Mouse (Mus musculus) kidney, postnatal 4 days (tissue): ENCODE measurements around the gene Pex7.

ENCODE experiments used
- DNase-seq, 2 experiments: peaks; one replicate each; pipeline ENCODE4 v3.0.0; 2021; ENCODE audit warnings: mixed read lengths in 2 of 2

The Pex7 gene

GRCm38 (mm10) chr10:19876669-19877068 lies 30.8 kb downstream of the Pex7 start:
- DNase-seq: no peak

- DNase-seq: no peak
Measured at GRCm38 (mm10) chr10:19875346-19875745, 32.1 kb downstream of the Pex7 start.

- DNase-seq: no peak
Measured at GRCm38 (mm10) chr10:19855597-19856306, 51.7 kb downstream of the Pex7 start.

GRCm38 (mm10) chr10:19853609-19854008 lies 53.9 kb downstream of the Pex7 start:
- DNase-seq: no peak

GRCm38 (mm10) chr10:19852776-19853175 lies 54.7 kb downstream of the Pex7 start:
- no peak for DNase-seq

- peak; percentile 50 to 55 for DNase-seq
Measured at GRCm38 (mm10) chr10:19850998-19851691, 56.3 kb downstream of the Pex7 start, which contains the start of gene Slc35d3. Gene Slc35d3, minus strand, starts transcription at chr10:19851459.

GRCm38 (mm10) chr10:19850544-19850997 lies 56.9 kb downstream of the Pex7 start:
- DNase-seq: peak; percentile 23 to 54

GRCm38 (mm10) chr10:19849771-19850365 lies 57.6 kb downstream of the Pex7 start:
- DNase-seq: peak; percentile 26 to 37

GRCm38 (mm10) chr10:19848928-19849770 lies 58.3 kb downstream of the Pex7 start:
- DNase-seq: peak; percentile 9 to 10

GRCm38 (mm10) chr10:19839836-19840235 lies 67.7 kb downstream of the Pex7 start:
- DNase-seq: no peak

GRCm38 (mm10) chr10:19835887-19836710 lies 71.4 kb downstream of the Pex7 start:
- DNase-seq: no peak

GRCm38 (mm10) chr10:19834222-19834621 lies 73.3 kb downstream of the Pex7 start:
- no peak for DNase-seq

- no peak for DNase-seq
Measured at GRCm38 (mm10) chr10:19831072-19831849, 76.2 kb downstream of the Pex7 start.

GRCm38 (mm10) chr10:19820986-19821385 lies 86.5 kb downstream of the Pex7 start:
- DNase-seq: no peak

- DNase-seq: no peak
Measured at GRCm38 (mm10) chr10:19818723-19819355, 88.7 kb downstream of the Pex7 start.

GRCm38 (mm10) chr10:19815371-19815770 lies 92.1 kb downstream of the Pex7 start:
- DNase-seq: peak in 1 of 2 experiments; percentile 2

GRCm38 (mm10) chr10:19811436-19812172 lies 95.9 kb downstream of the Pex7 start:
- peak; percentile 39 to 48 for DNase-seq

- no peak for DNase-seq
Measured at GRCm38 (mm10) chr10:19804763-19805162, 102.7 kb downstream of the Pex7 start.
